Mouse (Mus musculus): ENCODE measurements around the gene Churc1. TPM values are rescaled to one million over a fixed set of nuclear protein-coding genes. Genes with fewer than 3 reads are reported as not detected.

Gene Churc1
- 67.7 and 70.1 TPM in 2 replicates for polyA plus RNA-seq (2015; fragmentation: Nextera tagmentation; extraction: Ambion mirVana)

- Histone ChIP-seq H3K4me2 (ENCODE audit: low read depth, low read length) (peak within 1 kb of the TSS; percentile 87), H3K27ac (ENCODE audit: low read length) (peak within 1 kb of the TSS; percentile 87), H3K4me1 (ENCODE audit: control insufficient read depth, low read depth, low read length) (peaks cover 12% of the 10 kb centered on the region), H3K9me3 (replicated peaks; ENCODE audit: control insufficient read depth, low read length) (no peaks in the 10 kb centered on the region), H3K36me3 (ENCODE audit: control insufficient read depth, insufficient read depth) (no peaks in the 10 kb centered on the region), H3K27me3 (ENCODE audit: control insufficient read depth, insufficient read depth, low read depth, low read length) (no peaks in the 10 kb centered on the region), H3K9ac (ENCODE audit: low read depth, low read length) (peak within 1 kb of the TSS; percentile 87), H3K4me3 (ENCODE audit: low read depth, low read length) (peak within 1 kb of the TSS; percentile 86)
- peak; percentile 99 for ATAC-seq (ENCODE audit: low read depth)
- under 1% methylated on average over 31 of the region's 31 CpGs for WGBS (ENCODE audit: insufficient replicate concordance)
These were observed at the start of gene Churc1, which contains the start of gene Fntb for GRCm38 (mm10) chr12:76765354-76765851. Churc1 (plus strand) TSS chr12:76765538. Fntb (plus strand) TSS chr12:76765589.

DNA sequence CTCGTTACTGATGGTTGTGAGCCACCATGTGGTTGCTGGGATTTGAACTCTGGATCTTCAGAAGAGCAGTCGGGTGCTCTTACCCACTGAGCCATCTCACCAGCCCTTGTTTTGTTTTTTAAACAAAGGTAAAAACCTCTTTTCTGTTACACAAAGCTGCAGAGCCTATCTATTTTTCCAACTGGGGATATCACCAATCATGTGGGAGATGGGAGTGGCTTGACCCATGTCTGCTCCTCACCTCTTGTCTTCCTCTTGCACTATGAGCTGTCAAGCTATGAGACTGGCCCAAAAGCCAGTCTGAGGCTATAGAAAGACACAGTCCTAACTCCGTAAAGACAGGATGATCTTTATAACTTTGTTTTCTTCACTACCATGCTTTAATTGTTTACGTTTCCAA, 47.0 kb upstream of the Churc1 start:
- H3K27me3 ChIP-seq (ENCODE audit: control insufficient read depth, insufficient read depth, low read depth, low read length), result no peaks in the 10 kb centered on the region; the same call in 1 of the 2 replicates
- no peaks in the 10 kb centered on the region for H3K36me3 ChIP-seq (ENCODE audit: control insufficient read depth, insufficient read depth)
- no peak overlapping the region for H3K27ac ChIP-seq (ENCODE audit: low read length)
- peaks cover 10% of the 10 kb centered on the region for H3K4me1 ChIP-seq (ENCODE audit: control insufficient read depth, low read depth, low read length)
- H3K9ac ChIP-seq (ENCODE audit: low read depth, low read length), result no peak overlapping the region
- no peak for ATAC-seq (ENCODE audit: low read depth)
- 67% methylated on average over 4 of the region's 4 CpGs for WGBS (ENCODE audit: insufficient replicate concordance)
- no peak overlapping the region for H3K4me3 ChIP-seq (ENCODE audit: low read depth, low read length)
- no peaks in the 10 kb centered on the region for H3K9me3 ChIP-seq (replicated peaks; ENCODE audit: control insufficient read depth, low read length)
- no peak overlapping the region for H3K4me2 ChIP-seq (ENCODE audit: low read depth, low read length)

- Histone ChIP-seq H3K9ac (ENCODE audit: low read depth, low read length) (no peak overlapping the region), H3K27ac (ENCODE audit: low read length) (no peak overlapping the region), H3K4me2 (ENCODE audit: low read depth, low read length) (no peak overlapping the region), H3K9me3 (replicated peaks; ENCODE audit: control insufficient read depth, low read length) (no peaks in the 10 kb centered on the region), H3K4me1 (ENCODE audit: control insufficient read depth, low read depth, low read length) (peaks cover 10% of the 10 kb centered on the region), H3K27me3 (ENCODE audit: control insufficient read depth, insufficient read depth, low read depth, low read length) (no peaks in the 10 kb centered on the region), H3K4me3 (ENCODE audit: low read depth, low read length) (no peak overlapping the region), H3K36me3 (ENCODE audit: control insufficient read depth, insufficient read depth) (no peaks in the 10 kb centered on the region)
- ATAC-seq (ENCODE audit: low read depth), result no peak
These were observed 44.8 kb upstream of the Churc1 start for GRCm38 (mm10) chr12:76720572-76720971.

DNA sequence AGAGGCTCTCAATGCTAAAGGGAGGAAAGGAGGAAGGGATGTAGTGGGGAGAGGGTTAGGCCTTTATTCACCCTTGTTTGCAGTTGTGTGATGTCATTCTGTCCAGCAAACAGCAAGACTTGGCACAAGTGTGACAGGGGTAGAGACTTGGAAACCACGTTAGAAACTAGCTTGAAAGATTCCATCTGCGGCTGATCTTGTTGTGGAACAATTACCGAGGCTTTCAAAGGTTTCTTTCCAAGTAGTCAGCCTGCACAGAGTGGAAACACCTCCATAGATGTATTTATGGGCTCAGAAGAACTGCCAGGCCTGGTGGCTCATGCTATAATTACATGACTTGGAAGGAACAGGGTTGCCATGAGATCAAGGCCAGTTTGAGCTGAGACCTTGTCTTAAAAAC, 43.3 kb upstream of the Churc1 start:
- H3K36me3 ChIP-seq (ENCODE audit: control insufficient read depth, insufficient read depth), result no peaks in the 10 kb centered on the region
- H3K27ac ChIP-seq (ENCODE audit: low read length), result no peak overlapping the region

DNA sequence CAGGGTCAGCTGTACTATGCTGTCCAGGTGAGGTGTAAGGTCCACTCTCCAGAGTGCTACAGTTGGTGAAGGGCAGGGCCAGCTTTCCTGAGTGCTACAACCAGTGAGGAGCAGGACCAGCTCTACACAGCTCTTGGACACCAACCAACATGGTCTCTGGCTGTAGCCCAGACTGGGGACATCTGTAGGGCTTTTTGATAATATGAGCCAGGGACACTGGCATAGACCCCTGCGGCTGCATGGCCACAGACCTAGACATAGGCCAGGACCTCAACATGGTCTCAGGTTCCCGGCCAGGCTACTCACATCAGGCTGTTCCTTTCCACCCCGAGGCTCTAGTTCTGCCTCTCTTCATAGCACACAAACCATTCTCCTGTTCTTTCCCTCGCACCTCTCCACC, 37.4 kb upstream of the Churc1 start:
- whole genome bisulfite sequencing (ENCODE audit: insufficient replicate concordance), result 57% methylated on average over 4 of the region's 4 CpGs
- peaks cover 3% of the 10 kb centered on the region for H3K27me3 ChIP-seq (ENCODE audit: control insufficient read depth, insufficient read depth, low read depth, low read length)
- no peaks in the 10 kb centered on the region for H3K4me1 ChIP-seq (ENCODE audit: control insufficient read depth, low read depth, low read length)
- H3K9me3 ChIP-seq (replicated peaks; ENCODE audit: control insufficient read depth, low read length), result 0 out of 2 replicates have a peak, but pooled peaks cover 3% of the 10 kb centered on the region
- no peak for ATAC-seq (ENCODE audit: low read depth)
- no peaks in the 10 kb centered on the region for H3K36me3 ChIP-seq (ENCODE audit: control insufficient read depth, insufficient read depth)
- H3K27ac ChIP-seq (ENCODE audit: low read length), result no peak overlapping the region
- H3K9ac ChIP-seq (ENCODE audit: low read depth, low read length), result no peak overlapping the region
- H3K4me3 ChIP-seq (ENCODE audit: low read depth, low read length), result no peak overlapping the region
- H3K4me2 ChIP-seq (ENCODE audit: low read depth, low read length), result no peak overlapping the region

More for the DNA sequence above, 43.3 kb upstream of the Churc1 start:
- H3K27me3 ChIP-seq (ENCODE audit: control insufficient read depth, insufficient read depth, low read depth, low read length), result no peaks in the 10 kb centered on the region
- no peak for ATAC-seq (ENCODE audit: low read depth)
- 71% methylated on average over 3 of the region's 3 CpGs for WGBS (ENCODE audit: insufficient replicate concordance)
- H3K4me1 ChIP-seq (ENCODE audit: control insufficient read depth, low read depth, low read length), result peaks cover 10% of the 10 kb centered on the region
- H3K4me2 ChIP-seq (ENCODE audit: low read depth, low read length), result no peak overlapping the region
- H3K9me3 ChIP-seq (replicated peaks; ENCODE audit: control insufficient read depth, low read length), result no peaks in the 10 kb centered on the region
- no peak overlapping the region for H3K9ac ChIP-seq (ENCODE audit: low read depth, low read length)
- H3K4me3 ChIP-seq (ENCODE audit: low read depth, low read length), result no peak overlapping the region

- no peak for ATAC-seq (ENCODE audit: low read depth)
- H3K4me1 ChIP-seq (ENCODE audit: control insufficient read depth, low read depth, low read length), result no peaks in the 10 kb centered on the region
- no peak overlapping the region for H3K4me2 ChIP-seq (ENCODE audit: low read depth, low read length)
- no peak overlapping the region for H3K27ac ChIP-seq (ENCODE audit: low read length)
- no peaks in the 10 kb centered on the region for H3K9me3 ChIP-seq (replicated peaks; ENCODE audit: control insufficient read depth, low read length)
- no peak overlapping the region for H3K4me3 ChIP-seq (ENCODE audit: low read depth, low read length)
- 71% methylated on average over 16 of the region's 16 CpGs for WGBS (ENCODE audit: insufficient replicate concordance)
- H3K27me3 ChIP-seq (ENCODE audit: control insufficient read depth, insufficient read depth, low read depth, low read length), result no peaks in the 10 kb centered on the region; the same call in 1 of the 2 replicates
- H3K36me3 ChIP-seq (ENCODE audit: control insufficient read depth, insufficient read depth), result no peaks in the 10 kb centered on the region
- no peak overlapping the region for H3K9ac ChIP-seq (ENCODE audit: low read depth, low read length)
These were observed 14.4 kb upstream of the Churc1 start for GRCm38 (mm10) chr12:76750866-76751459.

- Histone ChIP-seq H3K4me2 (ENCODE audit: low read depth, low read length) (no peak overlapping the region), H3K4me1 (ENCODE audit: control insufficient read depth, low read depth, low read length) (no peaks in the 10 kb centered on the region), H3K9ac (ENCODE audit: low read depth, low read length) (no peak overlapping the region), H3K27me3 (ENCODE audit: control insufficient read depth, insufficient read depth, low read depth, low read length) (no peaks in the 10 kb centered on the region; the same call in 1 of the 2 replicates), H3K36me3 (ENCODE audit: control insufficient read depth, insufficient read depth) (no peaks in the 10 kb centered on the region), H3K9me3 (replicated peaks; ENCODE audit: control insufficient read depth, low read length) (no peaks in the 10 kb centered on the region), H3K4me3 (ENCODE audit: low read depth, low read length) (no peak overlapping the region), H3K27ac (ENCODE audit: low read length) (no peak overlapping the region)
- WGBS (ENCODE audit: insufficient replicate concordance), result 44% methylated on average over 14 of the region's 14 CpGs
- no peak for ATAC-seq (ENCODE audit: low read depth)
These were observed 12.6 kb upstream of the Churc1 start for GRCm38 (mm10) chr12:76752652-76753318.

DNA sequence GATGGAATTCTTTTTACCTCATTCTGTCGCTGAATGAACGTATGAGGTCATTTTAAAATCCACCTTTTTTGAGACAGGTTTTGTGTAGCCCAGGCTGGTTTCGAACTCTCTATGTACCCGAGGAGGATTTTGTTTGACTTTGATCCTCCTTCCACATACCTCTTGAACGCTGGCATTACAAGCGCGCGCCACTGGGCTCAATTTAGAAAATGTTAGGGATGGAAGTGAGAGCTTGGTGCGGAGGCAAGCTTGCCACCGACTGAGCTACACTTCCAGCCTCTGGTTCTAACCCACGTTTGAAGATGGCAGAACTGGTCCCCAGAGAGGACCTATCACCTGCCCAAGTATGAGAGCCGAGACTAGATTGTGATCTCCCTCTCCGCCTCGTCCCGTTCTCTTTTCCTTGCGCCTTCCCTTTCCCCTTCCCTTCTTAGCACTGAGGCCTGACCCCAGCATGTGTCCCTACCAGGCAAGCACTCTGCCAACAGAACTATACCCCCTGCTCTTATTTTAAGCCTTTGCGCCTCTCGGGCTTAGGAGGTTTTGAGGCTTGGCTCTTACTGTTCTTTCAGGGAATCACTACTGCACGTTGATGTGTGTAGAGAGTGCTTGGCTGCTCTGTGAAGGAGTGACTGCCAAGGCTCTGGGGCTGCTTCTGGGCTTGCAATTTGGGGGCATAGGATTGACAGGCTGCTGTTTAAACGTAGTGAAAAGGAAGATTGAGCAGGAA, 728 bp downstream of the Churc1 start:
- WGBS (ENCODE audit: insufficient replicate concordance), result 32% methylated on average over 20 of the region's 20 CpGs
- peak overlapping the region; percentile 87 for H3K27ac ChIP-seq (ENCODE audit: low read length)

More for the DNA sequence above, 728 bp downstream of the Churc1 start:
- no peaks in the 10 kb centered on the region for H3K36me3 ChIP-seq (ENCODE audit: control insufficient read depth, insufficient read depth)
- H3K4me3 ChIP-seq (ENCODE audit: low read depth, low read length), result peak overlapping the region; percentile 86
- ATAC-seq (ENCODE audit: low read depth), result 0 out of 2 replicates have a peak, but pooled peaks have one; percentile 1
- no peaks in the 10 kb centered on the region for H3K9me3 ChIP-seq (replicated peaks; ENCODE audit: control insufficient read depth, low read length)
- no peaks in the 10 kb centered on the region for H3K27me3 ChIP-seq (ENCODE audit: control insufficient read depth, insufficient read depth, low read depth, low read length)
- peak overlapping the region; percentile 87 for H3K9ac ChIP-seq (ENCODE audit: low read depth, low read length)
- peaks cover 12% of the 10 kb centered on the region for H3K4me1 ChIP-seq (ENCODE audit: control insufficient read depth, low read depth, low read length)
- H3K4me2 ChIP-seq (ENCODE audit: low read depth, low read length), result peak overlapping the region; percentile 87
